Mouse (Mus musculus): ENCODE measurements around the gene C530008M17Rik.

Gene C530008M17Rik

GRCm38 (mm10) chr5:76818807-76819206 is 162.5 kb downstream of the C530008M17Rik start:
- in situ Hi-C loops (cut with MboI; ENCODE audit: low sequenced_read_pairs), result no loop called here

GRCm38 (mm10) chr5:76822097-76822496 is 165.8 kb downstream of the C530008M17Rik start:
- in situ Hi-C loops (cut with MboI; ENCODE audit: low sequenced_read_pairs), result no loop called here

- in situ Hi-C loops (cut with MboI; ENCODE audit: low sequenced_read_pairs), result loop anchor here (25.0 kb wide), 1 partner anchor 241 kb away; the partner anchor contains the start of gene Cep135
Observed at GRCm38 (mm10) chr5:76828527-76829240, 172.4 kb downstream of the C530008M17Rik start.

- in situ Hi-C loops (cut with MboI; ENCODE audit: low sequenced_read_pairs), result loop anchor here (25.0 kb wide), 1 partner anchor 245 kb away; the partner anchor contains the start of gene Cep135
Observed at GRCm38 (mm10) chr5:76832529-76833210, 176.4 kb downstream of the C530008M17Rik start.

GRCm38 (mm10) chr5:76837018-76837417 is 180.7 kb downstream of the C530008M17Rik start:
- in situ Hi-C loops (cut with MboI; ENCODE audit: low sequenced_read_pairs), result loop anchor here (25.0 kb wide), 1 partner anchor 250 kb away; the partner anchor contains the start of gene Cep135

- in situ Hi-C loops (cut with MboI; ENCODE audit: low sequenced_read_pairs), result loop anchor here (25.0 kb wide), 1 partner anchor 252 kb away; the partner anchor contains the start of gene Cep135
Observed at GRCm38 (mm10) chr5:76839786-76840185, 183.5 kb downstream of the C530008M17Rik start.

- in situ Hi-C loops (cut with MboI; ENCODE audit: low sequenced_read_pairs), result loop anchor here (25.0 kb wide), 1 partner anchor 255 kb away; the partner anchor contains the start of gene Cep135
Observed at GRCm38 (mm10) chr5:76841859-76842258, 185.5 kb downstream of the C530008M17Rik start.

- in situ Hi-C loops (cut with MboI; ENCODE audit: low sequenced_read_pairs), result loop anchor here (25.0 kb wide), 1 partner anchor 256 kb away; the partner anchor contains the start of gene Cep135
Observed at GRCm38 (mm10) chr5:76843448-76843847, 187.1 kb downstream of the C530008M17Rik start.

GRCm38 (mm10) chr5:76843851-76844419 is 187.6 kb downstream of the C530008M17Rik start:
- in situ Hi-C loops (cut with MboI; ENCODE audit: low sequenced_read_pairs), result loop anchor here (25.0 kb wide), 1 partner anchor 257 kb away; the partner anchor contains the start of gene Cep135

GRCm38 (mm10) chr5:76844618-76845186 is 188.4 kb downstream of the C530008M17Rik start:
- in situ Hi-C loops (cut with MboI; ENCODE audit: low sequenced_read_pairs), result loop anchor here (25.0 kb wide), 1 partner anchor 257 kb away; the partner anchor contains the start of gene Cep135

GRCm38 (mm10) chr5:76847106-76847505 is 190.8 kb downstream of the C530008M17Rik start:
- in situ Hi-C loops (cut with MboI; ENCODE audit: low sequenced_read_pairs), result loop anchor here (25.0 kb wide), 1 partner anchor 260 kb away; the partner anchor contains the start of gene Cep135

- in situ Hi-C loops (cut with MboI; ENCODE audit: low sequenced_read_pairs), result no loop called here
Observed at GRCm38 (mm10) chr5:76851316-76851715, 195.0 kb downstream of the C530008M17Rik start.

GRCm38 (mm10) chr5:76853549-76853948 is 197.2 kb downstream of the C530008M17Rik start:
- in situ Hi-C loops (cut with MboI; ENCODE audit: low sequenced_read_pairs), result no loop called here

- in situ Hi-C loops (cut with MboI; ENCODE audit: low sequenced_read_pairs), result no loop called here
Observed at GRCm38 (mm10) chr5:76855829-76856600, 199.7 kb downstream of the C530008M17Rik start.

GRCm38 (mm10) chr5:76857103-76858015 is 201.0 kb downstream of the C530008M17Rik start:
- in situ Hi-C loops (cut with MboI; ENCODE audit: low sequenced_read_pairs), result no loop called here

- in situ Hi-C loops (cut with MboI; ENCODE audit: low sequenced_read_pairs), result no loop called here
Observed at GRCm38 (mm10) chr5:76858444-76858843, 202.1 kb downstream of the C530008M17Rik start.

- in situ Hi-C loops (cut with MboI; ENCODE audit: low sequenced_read_pairs), result no loop called here
Observed at GRCm38 (mm10) chr5:76866819-76867218, 210.5 kb downstream of the C530008M17Rik start.

GRCm38 (mm10) chr5:76868693-76869286 is 212.5 kb downstream of the C530008M17Rik start:
- in situ Hi-C loops (cut with MboI; ENCODE audit: low sequenced_read_pairs), result no loop called here

Measured in CH12F3 (cell line).